Mouse (Mus musculus) liver, embryonic 15.5 days (tissue): Measurements from ENCODE around the gene Ankrd10. TPM values are rescaled to one million over a fixed set of nuclear protein-coding genes. Genes with fewer than 3 reads are reported as not detected.
A peak's percentile ranks its signal among the peaks of the same experiment; 100 is the strongest.

ENCODE experiments used
- ATAC-seq: fragments of 200-750 bp; cut with Nextera tagmentation; 2 replicates; pipeline ENCODE4 v1.8.0; 2017; ENCODE audit warnings: moderate number of reproducible peaks, mild to moderate bottlenecking, moderate library complexity; ENCODE audit not compliant: insufficient read depth
- H3K27ac ChIP-seq: fragments of 300-500 bp; sonication (generic); replicated peaks from 2 replicates; pipeline ENCODE4 v1.5.1; 2015; ENCODE audit warnings: mild to moderate bottlenecking, inconsistent platforms
- H3K27me3 ChIP-seq: fragments of 300-500 bp; sonication (generic); 2 replicates; pipeline ENCODE4 v1.6.1; 2015; ENCODE audit warnings: mild to moderate bottlenecking, inconsistent platforms
- H3K36me3 ChIP-seq: fragments of 300-500 bp; sonication (generic); replicated peaks from 2 replicates; pipeline ENCODE4 v1.6.1; 2015; ENCODE audit warnings: moderate library complexity, mild to moderate bottlenecking, inconsistent platforms
- H3K4me1 ChIP-seq: fragments of 300-500 bp; sonication (generic); replicated peaks from 2 replicates; pipeline ENCODE4 v1.6.1; 2015; ENCODE audit warnings: inconsistent platforms
- H3K4me2 ChIP-seq: fragments of 300-500 bp; sonication (generic); 2 replicates; pipeline ENCODE4 v1.6.1; 2015; ENCODE audit warnings: moderate library complexity, mild to moderate bottlenecking, inconsistent platforms
- H3K4me3 ChIP-seq: fragments of 300-500 bp; sonication (generic); replicated peaks from 2 replicates; pipeline ENCODE4 v1.5.1; 2015; ENCODE audit warnings: mild to moderate bottlenecking, inconsistent platforms
- H3K9ac ChIP-seq: fragments of 300-500 bp; sonication (generic); 2 replicates; pipeline ENCODE4 v1.6.1; 2015; ENCODE audit warnings: moderate library complexity, mild to moderate bottlenecking, inconsistent platforms
- H3K9me3 ChIP-seq: fragments of 300-500 bp; sonication (generic); replicated peaks from 2 replicates; pipeline ENCODE4 v1.6.1; 2016; ENCODE audit warnings: inconsistent platforms
- WGBS: fragments of 180-500 bp; shearing (Covaris S2); methylation state at CpG from one replicate; pipeline ENCODE4 v1.1.7; 2015; ENCODE audit warnings: mixed read lengths; ENCODE audit not compliant: insufficient replicate concordance; 5-methylcytosine and 5-hydroxymethylcytosine counted together
- polyA plus RNA-seq: library from polyadenylated mRNA; unstranded; fragments of >200 nt; fragmentation: Nextera tagmentation; extraction: Ambion mirVana; gene quantifications from 2 replicates; pipeline ENCODE4 v1.2.1, GENCODE M21; 2015

The Ankrd10 gene
- polyA plus RNA-seq, 1 experiment from 2014 or later, result 22.1 TPM

DNA sequence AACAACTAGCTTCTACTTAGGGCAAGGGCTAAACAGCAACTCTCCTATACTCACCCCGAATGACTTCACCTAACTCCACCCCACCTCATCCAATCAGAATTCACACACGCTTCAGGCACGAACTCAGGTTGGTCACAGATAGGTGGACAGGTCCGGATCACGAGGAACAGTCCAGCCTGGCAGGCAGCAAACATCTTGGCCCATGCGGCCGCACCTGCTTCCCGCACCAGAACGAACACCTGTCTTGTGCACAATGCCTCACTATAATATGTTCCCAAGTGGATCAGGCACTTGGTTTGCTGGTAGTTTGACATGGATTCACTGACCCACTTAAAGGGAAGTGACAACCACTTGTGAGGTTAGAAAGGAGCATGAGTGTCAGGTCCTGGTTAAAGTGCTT, 26.7 kb downstream of the Ankrd10 start:
- Histone ChIP-seq H3K27ac (no peak overlapping the region), H3K36me3 (peaks cover 53% of the 10 kb centered on the region), H3K9me3 (no peaks in the 10 kb centered on the region), H3K4me1 (no peaks in the 10 kb centered on the region), H3K9ac (no peak overlapping the region), H3K27me3 (no peaks in the 10 kb centered on the region), H3K4me3 (no peak overlapping the region), H3K4me2 (no peak overlapping the region)
- no peak for ATAC-seq
- WGBS, result 88% methylated on average over 9 of the region's 9 CpGs

- no peak overlapping the region for H3K9ac ChIP-seq
These were observed 33.4 kb downstream of the Ankrd10 start for GRCm38 (mm10) chr8:11602006-11602680.

DNA sequence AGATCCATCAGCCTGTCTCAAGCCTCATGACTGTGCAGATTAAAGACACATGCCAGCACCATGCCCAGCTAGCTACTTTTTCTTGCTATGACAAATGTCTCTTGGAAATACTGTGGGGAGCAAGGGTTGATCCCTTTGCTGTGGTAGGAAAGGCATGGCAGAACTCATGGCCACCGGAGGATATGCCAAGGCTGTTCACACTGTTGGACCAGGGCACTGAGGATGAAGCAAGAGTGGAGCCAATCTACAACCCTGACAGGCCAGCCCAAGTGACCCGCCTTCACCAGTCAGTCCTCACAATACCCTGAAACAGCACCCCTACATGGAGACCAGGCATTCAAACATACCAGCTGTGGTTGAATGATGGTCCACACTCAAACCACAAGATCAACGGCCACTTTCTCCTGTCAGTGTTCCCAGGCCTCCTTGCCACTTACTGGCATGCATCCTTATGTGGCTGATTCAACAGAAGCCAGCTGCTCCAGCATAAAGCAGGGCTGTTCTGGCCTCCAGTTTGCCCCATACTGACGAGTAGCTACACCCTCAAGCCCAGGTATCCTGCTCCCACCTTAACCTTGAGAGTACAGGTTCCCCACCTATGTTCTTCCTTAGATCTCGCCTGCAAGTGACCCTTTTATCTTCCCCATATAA, 35.1 kb downstream of the Ankrd10 start:
- 52% methylated on average over 5 of the region's 5 CpGs for WGBS
- H3K4me1 ChIP-seq, result no peaks in the 10 kb centered on the region
- H3K9me3 ChIP-seq, result no peaks in the 10 kb centered on the region
- ATAC-seq, result no peak
- no peaks in the 10 kb centered on the region for H3K27me3 ChIP-seq
- no peak overlapping the region for H3K27ac ChIP-seq
- 0 out of 2 replicates have a peak, but pooled peaks cover 3% of the 10 kb centered on the region for H3K36me3 ChIP-seq
- no peak overlapping the region for H3K4me2 ChIP-seq
- no peak overlapping the region for H3K4me3 ChIP-seq
- no peak overlapping the region for H3K9ac ChIP-seq

More at GRCm38 (mm10) chr8:11602006-11602680, 33.4 kb downstream of the Ankrd10 start:
- H3K9me3 ChIP-seq, result no peaks in the 10 kb centered on the region
- H3K4me1 ChIP-seq, result no peaks in the 10 kb centered on the region
- no peaks in the 10 kb centered on the region for H3K27me3 ChIP-seq
- WGBS, result 39% methylated on average over 14 of the region's 14 CpGs
- no peak for ATAC-seq
- no peak overlapping the region for H3K27ac ChIP-seq
- H3K4me2 ChIP-seq, result no peak overlapping the region
- H3K36me3 ChIP-seq, result 0 out of 2 replicates have a peak, but pooled peaks cover 4% of the 10 kb centered on the region
- no peak overlapping the region for H3K4me3 ChIP-seq

- H3K9ac ChIP-seq, result no peak overlapping the region
- H3K36me3 ChIP-seq, result no peaks in the 10 kb centered on the region
- no peak overlapping the region for H3K27ac ChIP-seq
- H3K4me3 ChIP-seq, result no peak overlapping the region
- 49% methylated on average over 12 of the region's 12 CpGs for WGBS
- H3K9me3 ChIP-seq, result no peaks in the 10 kb centered on the region
- ATAC-seq, result no peak
- H3K27me3 ChIP-seq, result no peaks in the 10 kb centered on the region
- H3K4me1 ChIP-seq, result peaks cover 8% of the 10 kb centered on the region
- H3K4me2 ChIP-seq, result no peak overlapping the region
These were observed 42.2 kb downstream of the Ankrd10 start for GRCm38 (mm10) chr8:11593222-11593884.

GRCm38 (mm10) chr8:11592296-11592695, 43.3 kb downstream of the Ankrd10 start:
- peak overlapping the region; percentile 29; the same call in 1 of the 2 replicates for H3K4me2 ChIP-seq
- no peaks in the 10 kb centered on the region for H3K36me3 ChIP-seq
- no peak overlapping the region for H3K27ac ChIP-seq
- no peaks in the 10 kb centered on the region for H3K27me3 ChIP-seq
- peaks cover 8% of the 10 kb centered on the region for H3K4me1 ChIP-seq
- H3K9ac ChIP-seq, result no peak overlapping the region
- no peaks in the 10 kb centered on the region for H3K9me3 ChIP-seq
- 0 out of 2 replicates have a peak, but pooled peaks have one; percentile 34 for ATAC-seq
- 12% methylated on average over 13 of the region's 13 CpGs for WGBS
- no peak overlapping the region for H3K4me3 ChIP-seq

GRCm38 (mm10) chr8:11591837-11592236, 43.7 kb downstream of the Ankrd10 start:
- Histone ChIP-seq H3K4me3 (no peak overlapping the region), H3K9me3 (no peaks in the 10 kb centered on the region), H3K4me2 (peak overlapping the region; percentile 29; the same call in 1 of the 2 replicates), H3K4me1 (peaks cover 8% of the 10 kb centered on the region), H3K27ac (no peak overlapping the region), H3K9ac (no peak overlapping the region), H3K36me3 (no peaks in the 10 kb centered on the region), H3K27me3 (no peaks in the 10 kb centered on the region)
- no peak for ATAC-seq
- 47% methylated on average over 4 of the region's 4 CpGs for WGBS

DNA sequence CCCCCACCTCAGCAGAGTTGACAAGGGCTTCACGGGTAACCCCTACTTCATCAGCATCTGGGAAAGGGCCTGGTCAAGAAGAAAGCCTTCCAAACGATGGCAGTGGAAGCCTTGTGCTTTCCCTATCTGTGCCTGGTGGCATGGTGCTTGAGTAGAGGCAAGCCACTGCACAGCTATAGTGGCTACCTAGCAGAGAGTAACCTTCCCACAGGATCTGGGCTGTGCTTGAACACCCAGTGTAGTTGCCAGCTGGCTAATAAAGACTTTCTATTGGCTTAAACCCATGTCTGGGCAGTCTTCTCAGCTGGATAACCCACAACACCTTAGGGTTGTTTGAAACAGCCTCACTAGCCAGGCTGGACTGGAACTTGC, 49.2 kb downstream of the Ankrd10 start:
- H3K36me3 ChIP-seq, result no peaks in the 10 kb centered on the region
- no peak overlapping the region for H3K9ac ChIP-seq
- H3K4me3 ChIP-seq, result no peak overlapping the region
- no peak overlapping the region for H3K4me2 ChIP-seq
- WGBS, result 43% methylated on average over 2 of the region's 2 CpGs
- ATAC-seq, result no peak
- H3K9me3 ChIP-seq, result no peaks in the 10 kb centered on the region
- H3K27me3 ChIP-seq, result no peaks in the 10 kb centered on the region
- no peaks in the 10 kb centered on the region for H3K4me1 ChIP-seq
- H3K27ac ChIP-seq, result no peak overlapping the region

GRCm38 (mm10) chr8:11585513-11586373, 49.8 kb downstream of the Ankrd10 start:
- no peak overlapping the region for H3K9ac ChIP-seq
- no peak overlapping the region for H3K27ac ChIP-seq
- H3K4me1 ChIP-seq, result no peaks in the 10 kb centered on the region
- H3K9me3 ChIP-seq, result no peaks in the 10 kb centered on the region
- H3K36me3 ChIP-seq, result no peaks in the 10 kb centered on the region
- H3K4me3 ChIP-seq, result no peak overlapping the region
- no peak overlapping the region for H3K4me2 ChIP-seq
- no peak for ATAC-seq
- no peaks in the 10 kb centered on the region for H3K27me3 ChIP-seq
- WGBS, result 63% methylated on average over 21 of the region's 21 CpGs

DNA sequence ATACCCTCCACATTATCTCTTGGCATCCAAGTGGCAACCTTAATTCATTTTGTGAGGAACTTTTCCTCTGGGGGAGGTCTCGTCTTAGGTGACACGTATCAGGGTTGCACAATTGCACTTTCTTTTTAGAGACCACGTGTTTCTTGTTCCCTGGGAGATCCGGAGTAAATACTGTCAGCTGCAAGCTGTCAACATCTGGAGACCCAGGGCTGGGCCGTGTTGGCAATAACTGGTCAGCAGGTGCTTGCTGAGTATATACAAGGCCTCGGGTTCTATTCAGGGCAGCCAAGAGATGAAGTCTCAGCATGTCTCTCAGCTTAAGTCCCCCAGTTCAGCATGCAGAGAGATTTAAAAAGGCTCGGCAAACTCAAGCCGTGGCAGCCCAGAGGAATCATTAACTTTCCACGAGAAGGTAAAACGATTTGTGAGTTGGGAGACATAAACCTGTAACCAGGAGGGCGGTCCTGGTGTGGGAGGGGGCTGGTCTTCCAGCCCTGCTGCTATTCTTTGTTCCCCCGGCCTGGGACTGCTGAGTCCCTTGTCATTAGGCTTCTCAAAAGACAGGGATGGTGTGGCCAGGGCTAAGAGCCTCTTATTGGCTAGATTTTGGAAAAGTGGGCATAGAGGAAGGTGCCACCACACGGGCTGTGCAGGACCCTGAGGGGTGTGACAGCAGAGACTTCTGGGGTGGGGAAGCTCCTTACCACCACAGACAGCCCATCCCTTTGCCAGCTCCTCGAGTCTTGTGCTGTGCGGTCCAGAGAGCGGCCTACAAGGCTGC, 59.8 kb downstream of the Ankrd10 start:
- no peak overlapping the region for H3K4me3 ChIP-seq
- no peaks in the 10 kb centered on the region for H3K27me3 ChIP-seq
- H3K4me2 ChIP-seq, result peak overlapping the region; percentile 16; the same call in 1 of the 2 replicates
- peaks cover 10% of the 10 kb centered on the region for H3K4me1 ChIP-seq
- H3K27ac ChIP-seq, result no peak overlapping the region
- H3K36me3 ChIP-seq, result no peaks in the 10 kb centered on the region
- no peak overlapping the region for H3K9ac ChIP-seq
- no peaks in the 10 kb centered on the region for H3K9me3 ChIP-seq
- no peak for ATAC-seq
- WGBS, result 49% methylated on average over 16 of the region's 16 CpGs

DNA sequence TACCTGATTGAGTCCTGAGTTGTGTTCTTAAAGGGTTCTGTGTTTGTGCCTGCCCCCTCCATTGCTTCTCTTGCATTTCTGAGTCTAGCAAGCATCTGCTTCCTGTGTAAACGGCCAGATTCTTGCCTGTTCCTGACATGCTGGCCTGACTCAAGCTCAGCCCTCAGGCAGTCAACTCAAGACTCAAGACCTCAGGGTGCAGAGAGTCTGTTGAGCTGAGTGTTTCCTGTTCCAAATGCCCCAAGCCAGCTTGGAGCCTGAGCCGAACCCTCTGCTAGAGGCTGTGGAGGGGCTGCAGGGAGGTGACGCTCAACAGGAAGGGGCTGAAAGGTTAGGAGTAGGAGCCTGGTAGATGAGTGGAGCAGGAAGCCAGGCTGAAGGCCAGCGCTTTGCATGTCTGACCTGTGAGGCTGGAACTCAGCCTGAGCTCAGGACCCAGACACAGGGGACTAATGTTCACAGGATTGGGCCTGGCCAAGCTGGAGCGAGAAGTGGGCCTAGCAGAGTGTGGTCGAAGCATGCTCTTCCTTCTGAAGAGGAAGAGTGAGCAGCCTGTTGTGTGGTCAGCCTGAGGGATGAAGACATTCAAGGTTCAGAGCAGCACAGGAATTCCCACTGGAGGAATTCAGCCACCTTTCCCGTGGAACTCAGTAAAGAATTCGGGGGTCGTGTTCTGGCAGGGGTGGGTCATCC, 60.5 kb downstream of the Ankrd10 start:
- Histone ChIP-seq H3K4me1 (peaks cover 10% of the 10 kb centered on the region), H3K27me3 (no peaks in the 10 kb centered on the region), H3K9me3 (no peaks in the 10 kb centered on the region), H3K27ac (0 out of 2 replicates have a peak overlapping the region, but pooled peaks have one; percentile 24), H3K4me3 (no peak overlapping the region), H3K36me3 (no peaks in the 10 kb centered on the region), H3K4me2 (no peak overlapping the region), H3K9ac (no peak overlapping the region)
- WGBS, result 30% methylated on average over 9 of the region's 9 CpGs
- peak; percentile 22; the same call in 1 of the 2 replicates for ATAC-seq
